Mouse (Mus musculus) hindbrain, embryonic 16.5 days (tissue): ENCODE results near the gene Ppp1r16b. TPM values are rescaled to one million over a fixed set of nuclear protein-coding genes. Genes with fewer than 3 reads are reported as not detected.

Experiments
- ATAC-seq: fragments of 200-750 bp; cut with Nextera tagmentation; 2 replicates; pipeline ENCODE4 v1.8.0; 2017; ENCODE audit warnings: moderate TSS enrichment, moderate library complexity
- H3K27ac ChIP-seq: fragments of 300-500 bp; sonication (generic); 2 replicates; pipeline ENCODE4 v1.5.1; 2014; ENCODE audit warnings: low read depth, mild to moderate bottlenecking, control low read depth, low read length, moderate library complexity
- H3K27me3 ChIP-seq: fragments of 300-500 bp; sonication (generic); replicated peaks from 2 replicates; pipeline ENCODE4 v1.6.1; 2014; ENCODE audit warnings: low read length; ENCODE audit not compliant: control insufficient read depth, insufficient read depth
- H3K36me3 ChIP-seq: fragments of 300-500 bp; sonication (generic); 2 replicates; pipeline ENCODE4 v1.6.1; 2014; ENCODE audit warnings: mild to moderate bottlenecking, low read length, moderate library complexity, mixed read lengths; ENCODE audit not compliant: control insufficient read depth, insufficient read depth
- H3K4me1 ChIP-seq: fragments of 300-500 bp; sonication (generic); 2 replicates; pipeline ENCODE4 v1.6.1; 2014; ENCODE audit warnings: low read depth, low read length; ENCODE audit not compliant: control insufficient read depth, insufficient read depth
- H3K4me2 ChIP-seq: fragments of 300-500 bp; sonication (generic); 2 replicates; pipeline ENCODE4 v1.6.1; 2014; ENCODE audit warnings: mild to moderate bottlenecking, low read length, control low read depth, moderate library complexity
- H3K4me3 ChIP-seq: fragments of 300-500 bp; sonication (generic); 2 replicates; pipeline ENCODE4 v1.5.1; 2014; ENCODE audit warnings: mild to moderate bottlenecking, low read length, control low read depth, moderate library complexity
- H3K9ac ChIP-seq: fragments of 300-500 bp; sonication (generic); 2 replicates; pipeline ENCODE4 v1.6.1; 2014; ENCODE audit warnings: low read depth, mild to moderate bottlenecking, control low read depth, low read length, moderate library complexity
- H3K9me3 ChIP-seq: fragments of 300-500 bp; sonication (generic); 2 replicates; pipeline ENCODE4 v1.6.1; 2014; ENCODE audit warnings: mild to moderate bottlenecking, low read length, moderate library complexity; ENCODE audit not compliant: control insufficient read depth
- WGBS: fragments of 180-500 bp; shearing (Covaris S2); extraction: QIAGEN DNeasy Blood & Tissue Kit; methylation state at CpG from one replicate; pipeline ENCODE4 v1.1.7; 2014; 5-methylcytosine and 5-hydroxymethylcytosine counted together
- polyA plus RNA-seq: library from polyadenylated mRNA; unstranded; fragments of >200 nt; fragmentation: Nextera tagmentation; extraction: Ambion mirVana; gene quantifications from 2 replicates; pipeline ENCODE4 v1.2.1, GENCODE M21; 2015

The Ppp1r16b gene
- polyA plus RNA-seq, 1 experiment from 2014 or later: 26.4 TPM

GRCm38 (mm10) chr2:158745049-158745482, 79.9 kb downstream of the Ppp1r16b start:
- 20% methylated on average over 2 of the region's 2 CpGs for WGBS
- Histone ChIP-seq H3K36me3 (no peaks in the 10 kb centered on the region), H3K4me2 (no peak overlapping the region), H3K4me1 (no peaks in the 10 kb centered on the region; the same call in 1 of the 2 replicates), H3K27ac (no peak overlapping the region), H3K4me3 (no peak overlapping the region), H3K27me3 (no peaks in the 10 kb centered on the region), H3K9me3 (no peaks in the 10 kb centered on the region), H3K9ac (no peak overlapping the region)
- ATAC-seq: peak; percentile 40; the same call in 1 of the 2 replicates

GRCm38 (mm10) chr2:158746164-158746563, 81.0 kb downstream of the Ppp1r16b start:
- Histone ChIP-seq H3K27me3 (no peaks in the 10 kb centered on the region), H3K4me2 (no peak overlapping the region), H3K4me3 (no peak overlapping the region), H3K9ac (no peak overlapping the region), H3K36me3 (no peaks in the 10 kb centered on the region), H3K27ac (no peak overlapping the region), H3K4me1 (no peaks in the 10 kb centered on the region; the same call in 1 of the 2 replicates), H3K9me3 (no peaks in the 10 kb centered on the region)
- no peak for ATAC-seq
- 80% methylated on average over 11 of the region's 11 CpGs for WGBS

GRCm38 (mm10) chr2:158749366-158749765, 84.2 kb downstream of the Ppp1r16b start:
- Histone ChIP-seq H3K9me3 (no peaks in the 10 kb centered on the region), H3K4me3 (no peak overlapping the region), H3K36me3 (no peaks in the 10 kb centered on the region), H3K4me1 (no peaks in the 10 kb centered on the region), H3K4me2 (no peak overlapping the region), H3K9ac (no peak overlapping the region), H3K27ac (no peak overlapping the region), H3K27me3 (no peaks in the 10 kb centered on the region)
- ATAC-seq: no peak
- WGBS: 78% methylated on average over 9 of the region's 9 CpGs

DNA sequence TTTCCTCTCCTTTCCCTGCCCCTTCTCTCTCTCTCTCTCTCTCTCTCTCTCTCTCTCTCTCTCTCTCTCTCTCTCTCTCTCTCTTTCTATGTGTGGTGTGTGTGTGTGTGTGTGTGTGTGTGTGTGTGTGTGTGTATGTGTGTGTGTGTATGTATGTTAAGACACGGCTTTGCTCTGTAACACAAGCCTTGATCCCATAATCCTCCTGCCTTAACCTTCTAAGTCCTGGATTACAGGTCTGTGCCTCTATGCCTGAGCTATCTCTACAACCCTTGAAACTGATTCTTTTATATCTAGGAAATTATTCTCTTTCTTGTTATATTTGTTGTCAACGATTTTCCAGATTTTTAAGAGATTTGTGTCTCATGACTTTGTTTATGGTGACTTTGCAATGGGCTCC, 95.0 kb downstream of the Ppp1r16b start:
- Histone ChIP-seq H3K4me1 (no peaks in the 10 kb centered on the region), H3K9me3 (no peaks in the 10 kb centered on the region), H3K27me3 (no peaks in the 10 kb centered on the region), H3K4me3 (no peak overlapping the region), H3K36me3 (peaks cover 7% of the 10 kb centered on the region; the same call in 1 of the 2 replicates), H3K4me2 (no peak overlapping the region), H3K9ac (no peak overlapping the region), H3K27ac (no peak overlapping the region)
- no peak for ATAC-seq
- 84% methylated on average over 2 of the region's 2 CpGs for WGBS

- Histone ChIP-seq H3K4me1 (no peaks in the 10 kb centered on the region), H3K9ac (no peak overlapping the region), H3K36me3 (peaks cover 7% of the 10 kb centered on the region; the same call in 1 of the 2 replicates), H3K4me3 (no peak overlapping the region), H3K4me2 (no peak overlapping the region), H3K27ac (no peak overlapping the region), H3K9me3 (no peaks in the 10 kb centered on the region), H3K27me3 (no peaks in the 10 kb centered on the region)
- WGBS: 92% methylated on average over 5 of the region's 5 CpGs
- ATAC-seq: no peak
These were observed 97.1 kb downstream of the Ppp1r16b start for GRCm38 (mm10) chr2:158762339-158762738.

DNA sequence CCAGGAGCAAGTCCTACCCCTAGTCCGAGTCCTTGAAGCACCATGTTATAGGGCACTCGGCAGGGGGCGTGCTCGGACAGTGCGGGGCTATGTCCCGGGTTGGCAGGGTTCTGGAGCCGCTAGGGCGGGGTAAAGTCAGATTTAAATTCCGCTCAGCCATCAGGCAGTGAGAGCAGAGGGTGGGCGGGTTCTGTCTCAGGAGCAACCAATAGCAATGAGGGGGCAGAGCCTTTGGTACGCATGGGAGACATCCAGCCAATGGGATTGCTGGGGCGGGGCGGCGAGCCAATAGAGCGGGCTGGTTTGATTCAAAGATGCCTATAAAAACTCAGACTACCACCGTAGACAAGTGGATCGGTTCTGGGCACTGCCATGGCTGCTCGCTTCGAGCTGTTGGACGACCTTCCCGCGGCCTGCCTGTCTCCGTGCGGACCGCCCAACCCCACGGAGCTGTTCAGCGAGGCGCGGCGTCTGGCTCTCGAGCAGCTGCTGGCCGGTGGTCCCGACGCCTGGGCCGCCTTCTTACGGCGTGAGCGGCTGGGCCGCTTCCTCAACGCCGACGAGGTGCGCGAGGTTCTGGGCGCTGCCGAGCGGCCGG, 102.6 kb downstream of the Ppp1r16b start, which contains the start of gene Fam83d:
Gene Fam83d, plus strand, starts transcription at position 352 of the 598 bp plus-strand sequence.
- H3K27ac ChIP-seq: peak within 1 kb of the TSS; percentile 40; the same call in 1 of the 2 replicates
- H3K4me2 ChIP-seq: peak within 1 kb of the TSS; percentile 99
- ATAC-seq: peak; percentile 99
- WGBS: under 1% methylated on average over 48 of the region's 48 CpGs
- H3K9me3 ChIP-seq: no peaks in the 10 kb centered on the region
- no peaks in the 10 kb centered on the region for H3K27me3 ChIP-seq
- peaks cover 25% of the 10 kb centered on the region for H3K4me1 ChIP-seq
- H3K9ac ChIP-seq: peak within 1 kb of the TSS; percentile 65
- H3K36me3 ChIP-seq: no peaks in the 10 kb centered on the region
- H3K4me3 ChIP-seq: peak within 1 kb of the TSS; percentile 66

DNA sequence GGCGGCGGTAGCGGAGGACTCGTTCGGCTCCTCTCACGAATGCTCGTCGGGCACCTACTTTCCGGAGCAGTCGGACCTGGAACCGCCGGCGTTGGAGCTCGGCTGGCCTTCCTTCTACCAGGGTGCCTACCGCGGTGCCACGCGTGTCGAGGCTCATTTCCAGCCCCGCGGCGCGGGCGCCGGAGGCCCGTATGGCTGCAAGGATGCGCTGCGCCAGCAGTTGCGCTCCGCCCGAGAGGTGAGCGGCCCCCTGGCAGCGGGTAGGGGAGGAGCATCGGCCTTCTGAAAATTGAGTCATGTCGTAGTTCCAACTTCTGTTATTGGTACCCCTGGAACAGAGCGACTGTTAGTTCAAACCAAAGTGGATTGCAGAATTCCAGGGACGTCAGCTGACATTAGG, 103.2 kb downstream of the Ppp1r16b start:
- Histone ChIP-seq H3K27ac (peak overlapping the region; percentile 40; the same call in 1 of the 2 replicates), H3K9ac (peak overlapping the region; percentile 65), H3K36me3 (no peaks in the 10 kb centered on the region), H3K4me3 (peak overlapping the region; percentile 66), H3K4me2 (peak overlapping the region; percentile 99), H3K27me3 (no peaks in the 10 kb centered on the region), H3K9me3 (no peaks in the 10 kb centered on the region), H3K4me1 (peaks cover 25% of the 10 kb centered on the region)
- no peak for ATAC-seq
- under 1% methylated on average over 37 of the region's 37 CpGs for WGBS

- H3K27me3 ChIP-seq: no peaks in the 10 kb centered on the region
- 8% methylated on average over 5 of the region's 5 CpGs for WGBS
These were observed 103.6 kb downstream of the Ppp1r16b start for GRCm38 (mm10) chr2:158768771-158769170.

DNA sequence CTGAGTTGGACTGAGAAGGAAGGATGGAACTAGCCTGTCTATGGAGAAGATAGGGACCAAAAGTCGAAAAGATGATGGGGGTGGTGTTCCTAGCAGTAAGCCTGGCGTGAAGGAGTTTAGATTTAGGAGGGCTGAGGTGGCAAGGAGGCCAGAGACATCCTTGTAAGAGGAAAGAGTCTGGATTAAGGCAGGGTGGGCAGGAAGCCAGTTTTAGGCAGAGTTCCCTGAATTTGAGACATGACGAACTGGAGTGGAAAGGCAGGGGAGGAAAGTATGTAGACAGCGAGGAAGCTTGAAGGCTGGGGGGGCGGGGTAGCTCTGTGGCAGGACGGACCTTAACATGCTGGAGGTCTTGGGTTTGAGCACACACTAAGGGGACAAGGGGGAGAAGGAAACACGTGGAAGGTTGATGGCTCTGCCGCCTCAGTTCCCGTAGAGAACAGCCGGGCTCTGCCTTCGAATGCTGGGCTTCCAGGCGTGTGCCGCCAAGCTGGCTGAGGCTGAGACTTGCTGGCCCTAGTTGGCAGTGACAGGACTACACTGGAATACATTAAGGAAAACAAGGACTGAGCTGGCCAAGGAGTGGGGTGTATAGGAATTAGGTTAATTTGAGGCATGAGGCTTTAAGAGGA, 105.0 kb downstream of the Ppp1r16b start:
- 30% methylated on average over 13 of the region's 13 CpGs for WGBS
- Histone ChIP-seq H3K9ac (no peak overlapping the region), H3K4me3 (peak overlapping the region; percentile 6), H3K9me3 (no peaks in the 10 kb centered on the region), H3K27ac (no peak overlapping the region), H3K4me2 (peak overlapping the region; percentile 99), H3K27me3 (no peaks in the 10 kb centered on the region), H3K4me1 (peaks cover 25% of the 10 kb centered on the region), H3K36me3 (no peaks in the 10 kb centered on the region)
- ATAC-seq: no peak

More at GRCm38 (mm10) chr2:158768771-158769170, 103.6 kb downstream of the Ppp1r16b start:
- H3K4me3 ChIP-seq: peak overlapping the region; percentile 66
- H3K27ac ChIP-seq: no peak overlapping the region
- H3K4me2 ChIP-seq: peak overlapping the region; percentile 99
- ATAC-seq: no peak
- H3K36me3 ChIP-seq: no peaks in the 10 kb centered on the region
- no peaks in the 10 kb centered on the region for H3K9me3 ChIP-seq
- peak overlapping the region; percentile 65; the same call in 1 of the 2 replicates for H3K9ac ChIP-seq
- H3K4me1 ChIP-seq: peaks cover 25% of the 10 kb centered on the region
